Mouse (Mus musculus): ENCODE data around the gene Ints2.
"Not testable (repeated sequence)": the region's sequence is repeated elsewhere in the genome, so short reads cannot be mapped to it uniquely, and the experiment has no call there.

Ints2 gene

DNA sequence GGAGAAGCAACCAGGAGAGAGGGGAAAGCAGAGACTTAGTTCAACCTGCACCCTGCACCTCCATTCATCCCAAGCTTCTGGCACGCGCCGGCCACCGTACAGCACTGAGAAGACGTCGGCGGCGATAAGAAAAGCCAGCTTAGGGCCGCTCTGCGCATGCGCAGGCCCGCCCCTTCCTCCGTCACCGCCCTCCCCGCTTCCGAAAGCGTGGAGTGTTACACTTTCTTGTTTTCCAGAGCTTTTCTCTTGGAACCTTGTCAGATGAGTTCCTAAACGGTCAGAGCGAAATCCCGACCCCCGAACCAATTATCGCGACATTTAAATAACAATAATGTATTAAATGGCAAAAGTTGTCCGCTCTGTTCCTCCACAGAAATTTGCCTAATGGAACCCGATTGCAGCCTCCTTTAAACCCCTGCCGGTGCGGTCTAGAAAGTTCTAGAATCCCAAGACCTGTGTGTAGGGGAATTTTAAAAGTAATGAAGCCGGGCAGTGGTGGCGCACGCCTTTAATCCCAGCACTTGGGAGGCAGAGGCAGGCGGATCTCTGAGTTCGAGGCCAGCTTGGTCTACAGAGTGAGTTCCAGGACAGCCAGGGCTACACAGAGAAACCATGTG is at the start of gene Ints2:
Ints2 (minus strand) TSS at position 116 of the 617 bp plus-strand sequence.
- DNase-seq (ENCODE audit: low spot score), result peak; percentile 78

GRCm38 (mm10) chr11:86292201-86292600 is 34.8 kb upstream of the Ints2 start:
- DNase-seq (ENCODE audit: low spot score), result not testable (repeated sequence)

DNA sequence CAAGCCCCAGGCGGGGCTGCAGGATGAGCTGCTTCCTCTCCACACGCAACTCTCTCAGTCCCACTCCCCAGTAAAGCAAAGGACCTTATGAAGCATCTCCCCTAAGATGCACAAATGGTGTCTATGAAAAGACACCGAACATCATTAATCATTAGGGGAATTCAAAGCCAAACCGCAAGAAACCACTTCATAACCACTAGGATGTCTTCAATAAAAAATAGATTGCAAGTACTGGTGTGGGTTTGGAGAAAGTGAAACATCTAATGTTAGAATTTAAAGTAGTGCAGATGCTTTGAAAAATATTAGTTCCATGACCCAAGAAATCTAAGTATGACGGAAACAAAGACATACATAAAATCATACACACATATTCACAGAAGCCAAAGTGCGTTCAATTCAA is 34.3 kb upstream of the Ints2 start:
- DNase-seq (ENCODE audit: low spot score), result no peak

DNA sequence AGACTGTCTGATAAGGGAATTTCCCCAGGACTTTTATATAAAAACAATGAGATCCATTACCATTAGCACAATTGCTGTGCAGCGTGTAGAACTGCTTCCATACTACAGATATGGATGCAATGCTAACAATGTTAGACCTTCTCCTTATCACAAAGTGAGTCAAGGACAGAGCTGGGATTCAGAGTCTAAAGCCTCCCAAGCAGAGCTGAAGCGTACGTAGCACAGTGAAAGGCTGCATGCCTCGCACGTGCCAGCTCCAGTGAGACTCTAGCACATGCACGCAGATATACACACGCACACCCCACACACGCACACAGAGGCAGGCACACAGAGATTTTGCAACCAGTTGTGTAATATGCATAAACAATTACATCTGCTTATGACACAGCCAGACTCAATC is 28.4 kb upstream of the Ints2 start:
- no peak for DNase-seq (ENCODE audit: low spot score)

- no peak for DNase-seq (ENCODE audit: low spot score)
These were observed 21.2 kb upstream of the Ints2 start for GRCm38 (mm10) chr11:86278442-86279102.

DNA sequence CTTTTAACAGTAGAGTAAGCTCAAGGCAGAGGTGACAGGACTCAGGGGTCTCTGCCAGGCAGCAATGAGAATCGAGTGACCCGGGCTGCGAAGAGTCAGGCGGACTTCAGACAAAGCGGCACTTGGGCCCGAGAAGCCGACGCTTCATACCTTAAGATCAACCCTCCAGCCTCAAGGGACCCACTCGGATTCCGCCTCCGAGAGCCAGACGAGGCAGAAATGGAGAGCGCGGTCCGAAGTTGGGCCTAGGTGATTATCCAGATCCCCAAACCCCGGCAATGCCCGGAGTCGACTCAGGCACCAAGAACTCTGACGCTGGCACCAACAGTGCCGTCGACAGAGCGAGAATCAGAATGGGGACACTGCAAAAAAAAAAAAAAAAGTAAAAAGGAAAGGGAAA is 321 bp downstream of the Ints2 start:
- DNase-seq (ENCODE audit: low spot score), result no peak

DNA sequence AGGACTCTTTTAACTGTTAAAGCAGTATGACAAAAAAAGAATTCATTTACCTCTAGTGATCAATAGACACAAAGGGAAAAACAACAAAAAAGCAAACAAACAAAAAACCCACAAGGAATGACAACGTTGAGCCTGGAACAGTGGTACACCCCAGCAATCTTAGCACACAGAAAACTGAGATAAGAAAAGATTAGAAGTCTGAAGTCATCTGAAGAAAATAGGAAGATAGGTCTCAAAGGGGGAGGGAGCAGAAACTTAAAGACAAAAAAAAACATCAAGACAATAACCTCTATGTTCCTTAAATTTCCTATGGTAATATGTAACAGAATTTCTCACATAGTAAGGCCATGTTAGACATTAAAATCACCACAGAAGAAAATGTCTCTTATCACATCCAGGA is 4.0 kb downstream of the Ints2 start:
- DNase-seq (ENCODE audit: low spot score), result no peak

GRCm38 (mm10) chr11:86232446-86232845 is 24.9 kb downstream of the Ints2 start:
- no peak for DNase-seq (ENCODE audit: low spot score)

- DNase-seq (ENCODE audit: low spot score), result no peak
These were observed 25.5 kb downstream of the Ints2 start for GRCm38 (mm10) chr11:86231781-86232350.

DNA sequence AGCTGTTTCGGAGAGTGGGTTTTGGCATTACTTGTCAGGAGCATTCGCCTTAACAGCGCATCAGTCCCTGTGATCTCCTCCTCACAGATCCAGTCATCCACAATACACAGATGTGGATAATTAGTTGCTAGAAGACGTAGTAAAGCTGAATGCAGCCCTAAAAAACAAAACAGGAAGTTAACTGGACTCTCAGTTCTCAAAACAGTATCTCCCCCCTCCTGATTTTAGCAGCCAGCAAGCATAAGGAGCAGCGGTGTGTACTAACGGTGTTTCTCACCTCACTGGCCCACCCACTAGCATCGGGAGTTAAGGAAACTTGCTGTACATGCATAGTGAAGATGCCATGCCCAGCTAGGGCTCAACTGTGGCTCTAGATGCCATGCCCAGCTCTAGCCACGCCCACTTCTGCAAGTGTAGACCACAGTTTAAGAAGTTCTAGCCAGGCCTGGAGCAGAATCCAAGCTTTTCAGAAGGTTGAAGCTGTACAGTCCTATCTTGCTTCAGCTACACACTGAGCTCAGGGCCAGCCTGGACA is 30.7 kb downstream of the Ints2 start:
- DNase-seq (ENCODE audit: low spot score), result no peak

DNA sequence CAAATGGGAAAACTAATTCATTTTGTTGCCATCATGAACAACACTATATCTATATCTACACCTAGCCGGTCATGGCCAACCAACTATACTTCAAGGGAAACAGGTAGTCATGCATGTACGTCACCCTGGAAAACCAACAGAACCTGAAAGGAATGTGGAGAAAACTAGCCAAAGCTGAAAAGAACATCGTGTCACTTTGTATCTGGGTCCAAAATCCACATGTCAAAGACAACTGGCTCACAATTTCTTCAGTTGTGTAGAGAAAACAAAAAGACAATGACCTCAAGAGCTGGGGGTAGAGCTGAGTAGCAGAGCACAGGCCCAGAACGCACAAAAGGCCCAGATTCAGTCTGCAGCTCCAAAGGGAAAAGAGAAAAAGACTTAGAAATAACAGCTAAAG is 31.6 kb downstream of the Ints2 start:
- no peak for DNase-seq (ENCODE audit: low spot score)

- DNase-seq (ENCODE audit: low spot score), result no peak
These were observed 45.6 kb downstream of the Ints2 start for GRCm38 (mm10) chr11:86211803-86212202.

DNA sequence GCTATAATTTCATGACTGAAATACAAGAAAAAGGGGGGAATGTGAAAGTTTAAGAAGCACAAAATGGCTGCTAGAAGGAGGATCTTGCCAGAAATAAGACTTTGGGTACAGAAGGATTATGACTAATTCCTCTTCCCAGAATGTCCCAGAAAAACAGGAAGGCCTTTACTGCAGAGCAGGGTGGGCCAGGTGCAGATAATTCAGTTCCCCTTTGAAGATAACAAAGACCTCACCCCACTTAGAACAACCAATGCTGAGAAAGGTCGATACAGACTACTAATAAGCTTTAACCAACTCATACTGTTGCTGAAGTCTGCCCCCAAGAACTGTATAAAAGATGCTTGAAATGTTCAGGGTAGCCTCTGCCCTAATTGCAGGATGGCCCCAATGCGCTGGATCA is 48.3 kb downstream of the Ints2 start:
- DNase-seq (ENCODE audit: low spot score), result no peak

DNA sequence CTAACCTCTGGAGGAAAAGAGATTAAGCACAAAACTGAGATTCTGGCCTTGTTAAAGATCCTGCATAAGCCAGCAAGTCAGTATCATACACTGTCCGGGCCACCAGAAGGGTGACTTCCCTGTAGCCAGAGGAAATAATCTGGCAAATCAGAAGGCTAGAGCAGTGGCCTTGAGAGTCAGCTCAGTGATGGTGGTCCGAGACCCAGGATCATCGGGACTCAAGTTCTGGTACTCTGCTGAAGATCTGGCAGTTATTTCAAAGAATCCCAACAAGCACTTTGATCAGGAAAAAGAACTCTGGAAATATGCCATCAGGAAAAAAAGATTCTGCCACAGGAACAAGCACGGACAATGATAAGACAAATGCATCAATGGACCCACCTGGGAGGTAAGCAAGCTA is 51.5 kb downstream of the Ints2 start:
- no peak for DNase-seq (ENCODE audit: low spot score)

- DNase-seq (ENCODE audit: low spot score), result no peak
These were observed 52.3 kb downstream of the Ints2 start for GRCm38 (mm10) chr11:86205031-86205430.

DNA sequence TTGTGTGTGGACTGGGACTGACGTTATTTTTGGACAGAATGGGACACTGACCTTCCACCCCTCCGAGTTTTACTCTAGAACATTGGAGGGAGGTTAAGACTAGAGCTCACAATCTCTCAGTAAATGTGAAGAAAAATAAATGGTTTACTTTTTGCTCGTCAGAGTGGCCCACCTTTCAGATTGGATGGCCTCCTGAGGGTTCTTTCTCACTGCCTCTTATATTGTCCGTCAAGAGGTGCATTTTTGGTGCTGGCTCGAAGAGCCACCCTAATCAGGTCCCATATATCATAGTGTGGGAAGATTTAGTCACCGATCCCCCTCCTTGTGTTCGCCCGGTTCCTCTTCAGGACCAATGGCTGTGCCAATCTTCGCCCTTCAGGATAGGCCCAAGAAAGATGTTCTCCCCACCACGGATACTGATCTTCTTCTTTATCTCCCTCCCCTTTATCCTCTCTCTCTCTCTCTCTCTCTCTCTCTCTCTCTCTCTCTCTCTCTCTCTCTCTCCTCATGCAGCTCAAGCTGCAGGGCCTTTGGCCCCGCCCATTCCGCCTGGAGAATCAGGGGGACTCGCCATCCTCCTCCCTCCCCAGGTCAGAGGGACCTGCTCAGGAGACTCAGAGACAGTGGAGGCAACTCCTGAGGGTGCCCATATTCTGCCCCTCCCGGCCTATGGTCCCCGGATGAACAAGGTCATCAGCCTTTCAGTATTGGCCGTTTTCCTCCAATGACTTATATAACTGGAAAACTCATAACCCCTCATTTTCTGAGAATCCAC is 55.3 kb downstream of the Ints2 start:
- DNase-seq (ENCODE audit: low spot score), result no peak

DNA sequence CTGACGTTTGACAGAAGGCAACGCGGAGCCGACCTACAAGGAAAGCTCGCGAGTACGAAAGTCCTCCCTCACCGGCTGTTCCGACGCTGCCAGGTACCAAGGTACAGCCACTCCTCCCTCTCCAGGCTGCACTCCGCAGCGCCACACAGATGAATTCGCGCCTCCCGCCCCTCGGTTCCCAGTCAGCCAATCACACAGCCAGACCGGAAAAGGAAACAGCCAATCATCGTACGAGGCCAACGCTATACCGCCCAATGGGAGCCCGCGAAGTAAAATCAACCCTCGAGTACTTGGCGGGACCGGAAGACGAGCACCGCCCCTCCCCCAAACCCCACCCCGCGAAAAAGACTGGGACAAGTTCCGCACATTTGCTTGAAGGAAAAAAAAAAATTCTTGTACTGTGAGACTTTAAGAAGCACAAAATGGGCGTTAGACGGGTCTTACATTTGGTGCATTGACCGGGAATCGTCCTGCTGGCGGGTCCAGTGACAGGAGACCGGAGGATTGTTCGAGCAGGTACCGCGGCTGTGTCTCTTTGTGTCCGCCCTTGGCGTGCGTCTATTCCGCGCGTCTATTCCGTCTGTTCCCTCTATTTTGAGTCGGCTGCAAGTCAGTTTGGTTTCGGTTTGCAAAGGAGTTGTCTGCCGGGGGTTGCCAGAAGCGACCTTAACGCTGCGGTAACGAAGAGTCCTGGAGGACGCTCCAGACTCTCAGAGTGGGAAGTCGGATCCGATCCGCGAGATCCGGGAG is 56.2 kb downstream of the Ints2 start, which contains the start of gene Brip1:
Brip1 (minus strand) TSS at position 157 of the 750 bp plus-strand sequence.
- peak; percentile 79 for DNase-seq (ENCODE audit: low spot score)

GRCm38 (mm10) chr11:86200460-86201021 is 56.8 kb downstream of the Ints2 start:
- no peak for DNase-seq (ENCODE audit: low spot score)

GRCm38 (mm10) chr11:86199733-86200132 is 57.6 kb downstream of the Ints2 start:
- no peak for DNase-seq (ENCODE audit: low spot score)

DNA sequence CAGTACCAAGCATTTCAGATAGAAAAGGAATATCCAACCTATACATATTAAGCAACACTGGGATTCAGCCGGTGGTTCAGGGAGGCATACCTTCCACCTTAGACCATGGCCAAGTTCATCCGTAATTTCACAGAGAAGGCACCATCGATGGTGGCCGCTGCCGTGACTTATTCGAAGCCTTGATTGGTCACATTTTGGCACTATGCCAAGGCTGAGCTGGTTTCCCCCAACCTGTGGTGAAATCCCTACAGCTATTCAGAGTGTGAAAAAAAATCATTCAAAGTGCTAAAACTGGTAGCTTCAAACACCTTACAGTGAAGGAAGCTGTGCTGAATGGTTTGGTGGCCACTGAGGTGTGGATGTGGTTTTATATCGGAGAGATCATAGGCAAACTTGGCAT is 72.2 kb downstream of the Ints2 start:
- not testable (repeated sequence) for DNase-seq (ENCODE audit: low spot score)

DNA sequence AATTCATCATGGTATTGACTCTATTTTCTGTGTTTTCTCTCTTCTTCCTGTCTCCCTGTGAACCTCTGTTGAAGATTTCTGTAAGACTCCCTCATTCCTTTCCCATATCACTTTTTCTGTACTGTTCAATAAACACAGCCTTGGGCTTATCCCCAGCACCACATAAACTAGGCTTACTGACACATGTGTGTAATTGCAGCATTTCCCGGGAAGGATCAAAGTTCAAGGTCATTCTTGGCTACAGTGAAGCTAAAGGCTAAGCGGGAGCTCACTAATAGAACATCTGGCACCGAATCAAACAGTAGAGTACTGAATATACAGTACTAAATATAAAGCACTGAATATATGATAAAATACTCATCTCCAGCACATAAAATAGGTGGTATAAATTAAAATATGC is 81.5 kb downstream of the Ints2 start:
- no peak for DNase-seq (ENCODE audit: low spot score)

Data from layer of hippocampus, adult 9-10 months (tissue).